Comparison of ENCODE assay signal across 9 mouse cellular contexts in genomic region chr10:59947296-59948073, GRCm38 (mm10). TPM values are rescaled to one million over a fixed set of nuclear protein-coding genes. Genes with fewer than 3 reads are reported as not detected.
DNase-seq lines count a peak whose midpoint lies in the region; ATAC-seq and TF ChIP-seq lines count a peak whose summit lies in the region.
"Had no signal": no experiment of that assay in that cellular context is flagged by ENCODE, and none has a peak within 500 bp of the region (broad histone marks: within the 10 kb centered on the region; RNA-seq: fewer than 3 reads in every experiment).

No protein-coding gene starts in this region.

- no peak for DNase-seq in midbrain, embryonic 10.5 days (ENCODE audit: low spot score)
- DNase-seq in midbrain, embryonic 11.5 days (ENCODE audit: low spot score, missing footprints): no peak
- DNase-seq in hindbrain, embryonic 14.5 days (ENCODE audit: low spot score): peak; percentile 32
- no peak for DNase-seq in layer of hippocampus, postnatal 10 days (ENCODE audit: low spot score in 2 of 2)
- no peak for DNase-seq in urinary bladder, postnatal 10 days (ENCODE audit: low spot score)
- DNase-seq: adrenal gland, postnatal 25 days had no signal

- no peak overlapping the region for H3K9ac ChIP-seq in midbrain, embryonic 11.5 days (ENCODE audit: low read length)
- no peak overlapping the region for H3K9ac ChIP-seq in hindbrain, embryonic 14.5 days
- H3K9ac ChIP-seq in kidney, embryonic 16.5 days (replicated peaks; ENCODE audit: low read length): no peak overlapping the region

- no peak for TF ChIP-seq POLR2A in embryonic fibroblast, embryonic 13.5 days (IDR thresholded peaks at IDR 0.05; ENCODE audit: low read depth, low read length)
- no peak for TF ChIP-seq POLR2A in small intestine, adult 2 months (IDR thresholded peaks at IDR 0.05; ENCODE audit: low read depth, low read length)

- WGBS in midbrain, embryonic 10.5 days: 73% methylated on average over 7 of the region's 7 CpGs
- 66% methylated on average over 7 of the region's 7 CpGs for WGBS in midbrain, embryonic 11.5 days
- 71% methylated on average over 7 of the region's 7 CpGs for WGBS in hindbrain, embryonic 14.5 days
- WGBS in small intestine, adult 2 months: 52% methylated on average over 7 of the region's 7 CpGs
- WGBS in kidney, embryonic 16.5 days: 62% methylated on average over 7 of the region's 7 CpGs

- H3K4me1 ChIP-seq in midbrain, embryonic 10.5 days: peaks cover 54% of the 10 kb centered on the region
- peaks cover 31% of the 10 kb centered on the region for H3K4me1 ChIP-seq in midbrain, embryonic 11.5 days (ENCODE audit: control insufficient read depth, insufficient read depth, low read length)
- peaks cover 13% of the 10 kb centered on the region; the same call in 1 of the 2 replicates for H3K4me1 ChIP-seq in embryonic fibroblast, embryonic 13.5 days (ENCODE audit: control insufficient read depth, insufficient read depth, low read length)
- peaks cover 37% of the 10 kb centered on the region for H3K4me1 ChIP-seq in hindbrain, embryonic 14.5 days (replicated peaks; ENCODE audit: control insufficient read depth, insufficient read depth, low read length)
- H3K4me1 ChIP-seq in small intestine, adult 2 months (ENCODE audit: control insufficient read depth, insufficient read depth, insufficient read length, low read length): peaks cover 34% of the 10 kb centered on the region
- H3K4me1 ChIP-seq in kidney, embryonic 16.5 days (ENCODE audit: insufficient read depth, low read length): peaks cover 43% of the 10 kb centered on the region

- H3K27ac ChIP-seq in midbrain, embryonic 10.5 days (replicated peaks): 0 out of 2 replicates have a peak overlapping the region, but pooled peaks have one; percentile 55
- no peak overlapping the region for H3K27ac ChIP-seq in midbrain, embryonic 11.5 days (ENCODE audit: low read depth, low read length)
- peak overlapping the region; percentile 99 for H3K27ac ChIP-seq in embryonic fibroblast, embryonic 13.5 days (ENCODE audit: insufficient read depth, low read length)
- no peak overlapping the region for H3K27ac ChIP-seq in hindbrain, embryonic 14.5 days
- peak overlapping the region; percentile 23; the same call in 1 of the 2 replicates for H3K27ac ChIP-seq in small intestine, adult 2 months (ENCODE audit: insufficient read depth, low read depth, low read length)
- H3K27ac ChIP-seq in kidney, embryonic 16.5 days (ENCODE audit: low read length): no peak overlapping the region

- H3K9me3 ChIP-seq in midbrain, embryonic 10.5 days (replicated peaks): no peaks in the 10 kb centered on the region
- no peaks in the 10 kb centered on the region for H3K9me3 ChIP-seq in midbrain, embryonic 11.5 days (ENCODE audit: control insufficient read depth, low read length)
- no peaks in the 10 kb centered on the region for H3K9me3 ChIP-seq in hindbrain, embryonic 14.5 days (ENCODE audit: control insufficient read depth, low read length)
- no peaks in the 10 kb centered on the region for H3K9me3 ChIP-seq in kidney, embryonic 16.5 days (ENCODE audit: low read length)

- ATAC-seq in midbrain, embryonic 11.5 days (ENCODE audit: low FRiP score): no peak
- ATAC-seq in hindbrain, embryonic 14.5 days (ENCODE audit: low FRiP score): no peak
- no peak for ATAC-seq in kidney, embryonic 16.5 days (ENCODE audit: low FRiP score, low TSS enrichment)

- TF ChIP-seq CTCF in embryonic fibroblast, embryonic 13.5 days (IDR thresholded peaks at IDR 0.05; ENCODE audit: borderline replicate concordance, insufficient read depth, low read length): no peak
- no peak for TF ChIP-seq CTCF in small intestine, adult 2 months (IDR thresholded peaks at IDR 0.05; ENCODE audit: extremely low read depth, insufficient read length, insufficient replicate concordance, low read depth, low read length)

- no peak overlapping the region for H3K4me3 ChIP-seq in midbrain, embryonic 10.5 days
- H3K4me3 ChIP-seq in midbrain, embryonic 11.5 days (ENCODE audit: low read depth, low read length): no peak overlapping the region
- no peak overlapping the region for H3K4me3 ChIP-seq in embryonic fibroblast, embryonic 13.5 days (ENCODE audit: insufficient read depth, low read length)
- H3K4me3 ChIP-seq in hindbrain, embryonic 14.5 days (replicated peaks; ENCODE audit: low read length): no peak overlapping the region
- H3K4me3 ChIP-seq in small intestine, adult 2 months (ENCODE audit: low read depth, low read length): no peak overlapping the region
- no peak overlapping the region for H3K4me3 ChIP-seq in kidney, embryonic 16.5 days (ENCODE audit: low read length)

- peaks cover 8% of the 10 kb centered on the region for H3K36me3 ChIP-seq in midbrain, embryonic 10.5 days
- no peaks in the 10 kb centered on the region for H3K36me3 ChIP-seq in midbrain, embryonic 11.5 days (ENCODE audit: control insufficient read depth, insufficient read depth, low read length)
- H3K36me3 ChIP-seq in hindbrain, embryonic 14.5 days (replicated peaks; ENCODE audit: control insufficient read depth, insufficient read depth): peaks cover 4% of the 10 kb centered on the region; the same call in 1 of the 2 replicates
- peaks cover 6% of the 10 kb centered on the region for H3K36me3 ChIP-seq in small intestine, adult 2 months (ENCODE audit: control insufficient read depth, insufficient read depth, low read length)
- H3K36me3 ChIP-seq in kidney, embryonic 16.5 days (ENCODE audit: insufficient read depth, low read length): 0 out of 2 replicates have a peak, but pooled peaks cover 3% of the 10 kb centered on the region

- H3K4me2 ChIP-seq in midbrain, embryonic 11.5 days: no peak overlapping the region
- no peak overlapping the region for H3K4me2 ChIP-seq in hindbrain, embryonic 14.5 days (replicated peaks)
- no peak overlapping the region for H3K4me2 ChIP-seq in kidney, embryonic 16.5 days (replicated peaks; ENCODE audit: low read depth, low read length)

- peaks cover 4% of the 10 kb centered on the region; the same call in 1 of the 2 replicates for H3K27me3 ChIP-seq in midbrain, embryonic 10.5 days (ENCODE audit: low read depth, poor library complexity, severe bottlenecking)
- H3K27me3 ChIP-seq in midbrain, embryonic 11.5 days (ENCODE audit: control insufficient read depth, insufficient read depth, low read length): no peaks in the 10 kb centered on the region
- H3K27me3 ChIP-seq in hindbrain, embryonic 14.5 days (ENCODE audit: control insufficient read depth, insufficient read depth, low read length): no peaks in the 10 kb centered on the region
- no peaks in the 10 kb centered on the region for H3K27me3 ChIP-seq in small intestine, adult 2 months (ENCODE audit: control insufficient read depth, insufficient read depth, low read length)
- no peaks in the 10 kb centered on the region for H3K27me3 ChIP-seq in kidney, embryonic 16.5 days (ENCODE audit: insufficient read depth, low read length)

RNA-seq across cellular contexts. Expression of gene Ddit4, which starts 4.1 kb away (rescaled TPM):
- 31.8 and 31.9 TPM in 2 replicates for polyA plus RNA-seq in midbrain, embryonic 10.5 days (2016; fragmentation: Nextera tagmentation; extraction: Ambion mirVana)
- polyA plus RNA-seq in midbrain, embryonic 11.5 days (2014; fragmentation: Nextera tagmentation; extraction: Ambion mirVana): 4.1 and 4.5 TPM in 2 replicates
- polyA plus RNA-seq in embryonic fibroblast, embryonic 13.5 days (2011; ENCODE audit: insufficient read length, low read depth, missing spikeins): 150 and 156 TPM in 2 replicates
- polyA plus RNA-seq in hindbrain, embryonic 14.5 days (2014; fragmentation: Nextera tagmentation; extraction: Ambion mirVana): 8.8 and 10.5 TPM in 2 replicates
- 21.5 and 35.0 TPM in 2 replicates for polyA plus RNA-seq in small intestine, adult 2 months (2012; rRNA removed)
- 10 to 100 TPM; 73.6 to 94.2 TPM for total RNA-seq in layer of hippocampus, postnatal 10 days (2021)
- 30.6 and 31.9 TPM in 2 replicates for polyA plus RNA-seq in kidney, embryonic 16.5 days (2015; fragmentation: Nextera tagmentation; extraction: Ambion mirVana)

RNA-seq across cellular contexts. Expression of gene Ascc1, which starts 55.1 kb away (rescaled TPM):
- 34.4 and 35.5 TPM in 2 replicates for polyA plus RNA-seq in midbrain, embryonic 10.5 days (2016; fragmentation: Nextera tagmentation; extraction: Ambion mirVana)
- 42.5 and 43.6 TPM in 2 replicates for polyA plus RNA-seq in midbrain, embryonic 11.5 days (2014; fragmentation: Nextera tagmentation; extraction: Ambion mirVana)
- polyA plus RNA-seq in embryonic fibroblast, embryonic 13.5 days (2011; ENCODE audit: insufficient read length, low read depth, missing spikeins): 25.9 and 27.8 TPM in 2 replicates
- polyA plus RNA-seq in hindbrain, embryonic 14.5 days (2014; fragmentation: Nextera tagmentation; extraction: Ambion mirVana): 45.6 and 45.9 TPM in 2 replicates
- 5.8 and 14.2 TPM in 2 replicates for polyA plus RNA-seq in small intestine, adult 2 months (2012; rRNA removed)
- total RNA-seq in layer of hippocampus, postnatal 10 days (2021): 10 to 100 TPM; 19.2 to 19.9 TPM
- polyA plus RNA-seq in kidney, embryonic 16.5 days (2015; fragmentation: Nextera tagmentation; extraction: Ambion mirVana): 56.3 and 58.0 TPM in 2 replicates

RNA-seq across cellular contexts. Expression of gene Anapc16, which starts 55.5 kb away (rescaled TPM):
- 111 and 113 TPM in 2 replicates for polyA plus RNA-seq in midbrain, embryonic 10.5 days (2016; fragmentation: Nextera tagmentation; extraction: Ambion mirVana)
- polyA plus RNA-seq in midbrain, embryonic 11.5 days (2014; fragmentation: Nextera tagmentation; extraction: Ambion mirVana): 87.2 and 98.5 TPM in 2 replicates
- polyA plus RNA-seq in embryonic fibroblast, embryonic 13.5 days (2011; ENCODE audit: insufficient read length, low read depth, missing spikeins): 47.3 and 63.4 TPM in 2 replicates
- polyA plus RNA-seq in hindbrain, embryonic 14.5 days (2014; fragmentation: Nextera tagmentation; extraction: Ambion mirVana): 94.2 and 110 TPM in 2 replicates
- 33.0 and 51.4 TPM in 2 replicates for polyA plus RNA-seq in small intestine, adult 2 months (2012; rRNA removed)
- total RNA-seq in layer of hippocampus, postnatal 10 days (2021): 10 to 100 TPM; 66.0 to 72.3 TPM
- 93.6 and 95.2 TPM in 2 replicates for polyA plus RNA-seq in kidney, embryonic 16.5 days (2015; fragmentation: Nextera tagmentation; extraction: Ambion mirVana)

Comparison
In these comparisons a context has a peak if more than half of its experiments do, and no peak if none do; other contexts are left out.
1. H3K27ac ChIP-seq: peak in midbrain, embryonic 10.5 days (single experiment), embryonic fibroblast, embryonic 13.5 days (single experiment) and small intestine, adult 2 months (single experiment); none in midbrain, embryonic 11.5 days (single experiment), hindbrain, embryonic 14.5 days (single experiment) and kidney, embryonic 16.5 days (single experiment).